Mouse (Mus musculus) liver, embryonic 11.5 days (tissue): ENCODE data around the gene BC004004. TPM values are rescaled to one million over a fixed set of nuclear protein-coding genes. Genes with fewer than 3 reads are reported as not detected.
"Not testable (repeated sequence)": the region's sequence is repeated elsewhere in the genome, so short reads cannot be mapped to it uniquely, and the experiment has no call there.

Source experiments
- ATAC-seq: fragments of 200-750 bp; cut with Nextera tagmentation; replicated peaks from 2 replicates; pipeline ENCODE4 v1.8.0; 2017; ENCODE audit warnings: moderate number of reproducible peaks, mild to moderate bottlenecking, moderate TSS enrichment, moderate library complexity; ENCODE audit not compliant: low FRiP score
- DNase-seq: peaks from one replicate; pipeline ENCODE4 v3.0.0-alpha.2; 2017; ENCODE audit warnings: low spot score
- H3K27ac ChIP-seq: fragments of 300-500 bp; sonication (generic); 2 replicates; pipeline ENCODE4 v1.5.1; 2014; ENCODE audit warnings: mild to moderate bottlenecking, low read depth, low read length, control low read depth
- H3K27me3 ChIP-seq: fragments of 300-500 bp; sonication (generic); replicated peaks from 2 replicates; pipeline ENCODE4 v1.6.1; 2014; ENCODE audit warnings: low read length, mixed read lengths; ENCODE audit not compliant: control insufficient read depth, insufficient read depth
- H3K36me3 ChIP-seq: fragments of 300-500 bp; sonication (generic); 2 replicates; pipeline ENCODE4 v1.6.1; 2014; ENCODE audit warnings: mild to moderate bottlenecking, low read length, moderate library complexity, mixed read lengths; ENCODE audit not compliant: control insufficient read depth, insufficient read depth
- H3K4me1 ChIP-seq: fragments of 300-500 bp; sonication (generic); replicated peaks from 2 replicates; pipeline ENCODE4 v1.6.1; 2014; ENCODE audit warnings: low read length, mixed read lengths; ENCODE audit not compliant: control insufficient read depth, insufficient read depth
- H3K4me2 ChIP-seq: fragments of 300-500 bp; sonication (generic); 2 replicates; pipeline ENCODE4 v1.6.1; 2014; ENCODE audit warnings: mild to moderate bottlenecking, control low read depth, moderate library complexity
- H3K4me3 ChIP-seq: fragments of 300-500 bp; sonication (generic); 2 replicates; pipeline ENCODE4 v1.5.1; 2014; ENCODE audit warnings: low read depth, low read length, control low read depth
- H3K9ac ChIP-seq: fragments of 300-500 bp; sonication (generic); 2 replicates; pipeline ENCODE4 v1.6.1; 2014; ENCODE audit warnings: low read depth, low read length, control low read depth
- H3K9me3 ChIP-seq: fragments of 300-500 bp; sonication (generic); 2 replicates; pipeline ENCODE4 v1.6.1; 2016; ENCODE audit warnings: low read length, inconsistent platforms, mixed read lengths; ENCODE audit not compliant: control insufficient read depth
- WGBS: fragments of 180-500 bp; shearing (Covaris S2); extraction: QIAGEN DNeasy Blood & Tissue Kit; methylation state at CpG from one replicate; pipeline ENCODE4 v1.1.7; 2014; 5-methylcytosine and 5-hydroxymethylcytosine counted together
- polyA plus RNA-seq: library from polyadenylated mRNA; unstranded; fragments of >200 nt; fragmentation: Nextera tagmentation; extraction: Ambion mirVana; gene quantifications from 2 replicates; pipeline ENCODE4 v1.2.1, GENCODE M21; 2014

Gene BC004004
- polyA plus RNA-seq, 1 experiment from 2014 or later: 70.9 TPM

DNA sequence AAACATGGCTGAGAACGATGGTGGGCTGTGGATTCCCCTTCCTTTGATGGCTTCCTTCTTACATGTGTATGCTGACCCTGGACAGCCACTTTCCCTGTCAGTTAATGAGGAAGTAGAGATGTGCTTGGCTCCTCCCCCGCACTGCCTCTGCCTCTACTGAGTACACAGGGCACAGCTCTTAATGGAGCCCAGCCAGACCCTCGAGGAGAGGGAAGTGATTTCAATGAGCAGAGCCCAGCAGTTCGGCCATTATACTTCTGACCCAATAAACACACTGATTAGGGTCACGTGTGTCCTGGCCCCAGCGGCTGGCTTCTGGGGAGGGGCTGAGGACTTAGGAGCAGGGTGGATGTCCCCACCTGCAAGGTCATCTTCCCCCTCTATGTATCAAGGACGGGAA, 22.9 kb upstream of the BC004004 start:
- H3K27ac ChIP-seq: no peak overlapping the region; the same call in 1 of the 2 replicates
- H3K36me3 ChIP-seq: peaks cover 12% of the 10 kb centered on the region; the same call in 1 of the 2 replicates
- H3K27me3 ChIP-seq: peaks cover 6% of the 10 kb centered on the region; the same call in 1 of the 2 replicates
- no peak for ATAC-seq
- 35% methylated on average over 7 of the region's 7 CpGs for WGBS
- H3K4me3 ChIP-seq: no peak overlapping the region
- no peaks in the 10 kb centered on the region for H3K9me3 ChIP-seq
- peaks cover 2% of the 10 kb centered on the region; the same call in 1 of the 2 replicates for H3K4me1 ChIP-seq
- H3K9ac ChIP-seq: no peak overlapping the region
- H3K4me2 ChIP-seq: no peak overlapping the region
- DNase-seq: no peak

DNA sequence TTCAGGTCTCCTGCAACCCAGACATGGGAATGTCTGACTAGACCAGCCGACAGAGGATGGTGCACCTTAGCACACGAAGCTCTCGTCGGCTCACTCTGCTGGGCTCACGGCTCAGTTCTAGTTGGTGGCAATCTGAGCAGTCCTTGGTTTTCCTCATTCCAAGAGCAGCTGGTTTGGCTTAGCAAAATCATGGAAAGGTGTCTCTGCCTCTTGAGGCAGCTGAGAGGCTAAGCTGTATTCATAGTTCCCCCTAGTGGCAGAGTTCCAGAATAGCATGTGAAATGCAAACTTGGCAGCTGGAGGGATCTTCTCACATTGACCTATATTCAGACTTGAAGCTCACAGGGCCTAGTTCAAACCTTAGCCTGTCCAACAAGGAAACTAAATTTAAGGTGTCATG, 22.0 kb upstream of the BC004004 start:
- H3K36me3 ChIP-seq: peaks cover 19% of the 10 kb centered on the region
- H3K4me3 ChIP-seq: no peak overlapping the region
- H3K9ac ChIP-seq: no peak overlapping the region
- H3K27me3 ChIP-seq: 0 out of 2 replicates have a peak, but pooled peaks cover under 1% of the 10 kb centered on the region
- WGBS: 34% methylated on average over 5 of the region's 5 CpGs
- no peaks in the 10 kb centered on the region for H3K9me3 ChIP-seq
- H3K4me2 ChIP-seq: no peak overlapping the region
- DNase-seq (no peak), ATAC-seq (no peak)
- peaks cover 2% of the 10 kb centered on the region; the same call in 1 of the 2 replicates for H3K4me1 ChIP-seq
- no peak overlapping the region for H3K27ac ChIP-seq

- DNase-seq (no peak), ATAC-seq (no peak)
- WGBS: 81% methylated on average over 13 of the region's 13 CpGs
- Histone ChIP-seq H3K27me3 (no peaks in the 10 kb centered on the region), H3K9me3 (no peaks in the 10 kb centered on the region), H3K36me3 (peaks cover 23% of the 10 kb centered on the region), H3K27ac (no peak overlapping the region), H3K4me3 (no peak overlapping the region), H3K4me2 (no peak overlapping the region), H3K9ac (no peak overlapping the region), H3K4me1 (peaks cover 2% of the 10 kb centered on the region; the same call in 1 of the 2 replicates)
Measured at GRCm38 (mm10) chr17:29247881-29248280, 20.7 kb upstream of the BC004004 start.

- Histone ChIP-seq H3K4me3 (no peak overlapping the region), H3K4me1 (peaks cover 2% of the 10 kb centered on the region; the same call in 1 of the 2 replicates), H3K9me3 (no peaks in the 10 kb centered on the region), H3K27me3 (no peaks in the 10 kb centered on the region), H3K4me2 (no peak overlapping the region), H3K9ac (no peak overlapping the region), H3K36me3 (peaks cover 34% of the 10 kb centered on the region), H3K27ac (no peak overlapping the region)
- WGBS: 74% methylated on average over 9 of the region's 9 CpGs
- ATAC-seq: no peak
- DNase-seq: no peak
Measured at GRCm38 (mm10) chr17:29249512-29249911, 19.1 kb upstream of the BC004004 start.

DNA sequence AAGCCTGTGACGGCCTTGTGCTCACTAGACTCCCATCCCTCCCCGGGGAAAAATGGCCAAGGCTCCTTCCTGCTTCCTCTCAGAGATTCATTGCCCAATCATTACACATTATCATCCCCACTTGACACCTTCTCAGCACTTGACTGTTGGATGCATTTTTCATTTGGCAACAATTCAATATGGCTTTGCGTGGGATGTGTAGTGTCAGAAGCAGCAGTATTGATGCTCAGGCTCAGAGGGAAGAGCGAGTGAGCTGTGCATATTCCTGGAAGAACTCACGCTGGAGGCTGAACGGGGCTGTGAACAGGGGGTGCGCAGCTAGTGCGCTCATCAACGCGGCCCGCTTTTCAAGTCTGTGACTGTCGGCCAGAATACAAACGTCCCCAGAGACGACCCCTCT, 17.6 kb upstream of the BC004004 start:
- H3K9ac ChIP-seq, ATAC-seq, H3K4me2 ChIP-seq, H3K9me3 ChIP-seq, H3K27ac ChIP-seq, H3K4me1 ChIP-seq, DNase-seq, H3K4me3 ChIP-seq, H3K27me3 ChIP-seq: not testable (repeated sequence)
- 89% methylated on average over 14 of the region's 14 CpGs for WGBS
- H3K36me3 ChIP-seq: peaks cover 39% of the 10 kb centered on the region

- no peaks in the 10 kb centered on the region for H3K4me1 ChIP-seq
- no peak for ATAC-seq
- H3K9me3 ChIP-seq: no peaks in the 10 kb centered on the region
- no peak overlapping the region for H3K4me2 ChIP-seq
- DNase-seq: no peak
- H3K27ac ChIP-seq: no peak overlapping the region
- 87% methylated on average over 15 of the region's 15 CpGs for WGBS
- H3K27me3 ChIP-seq: no peaks in the 10 kb centered on the region
- no peak overlapping the region for H3K4me3 ChIP-seq
- H3K36me3 ChIP-seq: peaks cover 42% of the 10 kb centered on the region
- no peak overlapping the region for H3K9ac ChIP-seq
Measured at GRCm38 (mm10) chr17:29251608-29252390, 16.8 kb upstream of the BC004004 start.

- Histone ChIP-seq H3K4me1 (0 out of 2 replicates have a peak, but pooled peaks cover 5% of the 10 kb centered on the region), H3K4me2 (no peak overlapping the region), H3K27ac (no peak overlapping the region), H3K9me3 (no peaks in the 10 kb centered on the region), H3K9ac (no peak overlapping the region), H3K27me3 (no peaks in the 10 kb centered on the region), H3K4me3 (no peak overlapping the region), H3K36me3 (peaks cover 56% of the 10 kb centered on the region)
- WGBS: 64% methylated on average over 2 of the region's 2 CpGs
- ATAC-seq (no peak), DNase-seq (no peak)
Measured at GRCm38 (mm10) chr17:29253236-29253635, 15.4 kb upstream of the BC004004 start.

GRCm38 (mm10) chr17:29253684-29254083, 14.9 kb upstream of the BC004004 start:
- ATAC-seq: no peak
- no peak overlapping the region for H3K9ac ChIP-seq
- no peaks in the 10 kb centered on the region for H3K27me3 ChIP-seq
- peaks cover 59% of the 10 kb centered on the region for H3K36me3 ChIP-seq
- WGBS: 83% methylated on average over 9 of the region's 9 CpGs
- no peak overlapping the region for H3K4me2 ChIP-seq
- no peak overlapping the region for H3K4me3 ChIP-seq
- 0 out of 2 replicates have a peak, but pooled peaks cover 5% of the 10 kb centered on the region for H3K4me1 ChIP-seq
- DNase-seq: no peak
- H3K9me3 ChIP-seq: no peaks in the 10 kb centered on the region
- H3K27ac ChIP-seq: no peak overlapping the region

GRCm38 (mm10) chr17:29254784-29255183, 13.8 kb upstream of the BC004004 start:
- H3K27me3 ChIP-seq, DNase-seq, H3K9me3 ChIP-seq, H3K4me2 ChIP-seq, H3K4me3 ChIP-seq, H3K27ac ChIP-seq, H3K4me1 ChIP-seq, H3K9ac ChIP-seq, ATAC-seq: not testable (repeated sequence)
- WGBS: 91% methylated on average over 6 of the region's 6 CpGs
- peaks cover 63% of the 10 kb centered on the region for H3K36me3 ChIP-seq
